Mouse (Mus musculus) myocyte (in vitro differentiated cells): ENCODE measurements around the gene Gltp. TPM values are rescaled to one million over a fixed set of nuclear protein-coding genes. Genes with fewer than 3 reads are reported as not detected.

Source experiments
- H3K27me3 ChIP-seq: one replicate; pipeline ENCODE4 v1.6.1; 2011; ENCODE audit not compliant: control insufficient read depth, insufficient read depth, insufficient read length
- H3K36me3 ChIP-seq: one replicate; pipeline ENCODE4 v1.6.1; 2011; ENCODE audit not compliant: control insufficient read depth, insufficient read depth
- H3K4me2 ChIP-seq: one replicate; pipeline ENCODE4 v1.6.1; 2011; ENCODE audit warnings: low read depth, control low read depth
- H3K4me3 ChIP-seq: one replicate; pipeline ENCODE4 v1.5.1; 2011; ENCODE audit warnings: mild to moderate bottlenecking, control low read depth, moderate library complexity
- H3K79me2 ChIP-seq: one replicate; pipeline ENCODE4 v1.6.1; 2011; ENCODE audit not compliant: control insufficient read depth, insufficient read depth
- H3ac ChIP-seq: one replicate; pipeline ENCODE4 v1.6.1; 2011; ENCODE audit not compliant: control insufficient read depth, insufficient read length
- CEBPB ChIP-seq: IDR thresholded peaks from 2 replicates; pipeline ENCODE4 v1.6.1; 2011; ENCODE audit warnings: mild to moderate bottlenecking, moderate library complexity; ENCODE audit not compliant: poor library complexity, insufficient read depth, severe bottlenecking
- E2F4 ChIP-seq: IDR thresholded peaks from one replicate; pipeline ENCODE4 v1.6.1; 2011; ENCODE audit warnings: mild to moderate bottlenecking, control low read depth, moderate library complexity; ENCODE audit not compliant: insufficient read depth
- MAX ChIP-seq: IDR thresholded peaks from one replicate; pipeline ENCODE4 v1.6.1; 2011; ENCODE audit warnings: low read depth, mild to moderate bottlenecking, control low read depth
- MYOD1 ChIP-seq, 3 experiments: IDR thresholded peaks; one replicate each; pipeline ENCODE4 v1.6.1; 2011; ENCODE audit warnings: control low read depth in 2 of 3, low read depth in 2 of 3, mild to moderate bottlenecking in 2 of 3, moderate library complexity in 1 of 3; ENCODE audit not compliant: insufficient read length in 2 of 3, control insufficient read depth in 1 of 3
- MYOG ChIP-seq, 3 experiments: IDR thresholded peaks; one replicate each; pipeline ENCODE4 v1.6.1; 2011; ENCODE audit warnings: control low read depth in 2 of 3, low read depth in 2 of 3, mild to moderate bottlenecking in 2 of 3; ENCODE audit not compliant: insufficient read length in 2 of 3, control insufficient read depth in 1 of 3, insufficient read depth in 1 of 3
- POLR2A ChIP-seq: IDR thresholded peaks from one replicate; pipeline ENCODE4 v1.6.1; 2011; ENCODE audit warnings: low read depth, mild to moderate bottlenecking, control low read depth, moderate library complexity; ENCODE audit not compliant: insufficient read length
- POLR2AphosphoS2 ChIP-seq: IDR thresholded peaks from one replicate; pipeline ENCODE4 v1.6.1; 2011; ENCODE audit warnings: low read depth, control low read depth; ENCODE audit not compliant: insufficient read length
- REST ChIP-seq: IDR thresholded peaks from one replicate; pipeline ENCODE4 v1.6.1; 2011; ENCODE audit warnings: mild to moderate bottlenecking, control low read depth, moderate library complexity; ENCODE audit not compliant: insufficient read depth, insufficient read length
- SRF ChIP-seq: IDR thresholded peaks from one replicate; pipeline ENCODE4 v1.6.1; 2011; ENCODE audit warnings: low read depth; ENCODE audit not compliant: control insufficient read depth, insufficient read length
- TCF12 ChIP-seq: IDR thresholded peaks from one replicate; pipeline ENCODE4 v1.6.1; 2011; ENCODE audit warnings: mild to moderate bottlenecking, control low read depth; ENCODE audit not compliant: poor library complexity, insufficient read depth, severe bottlenecking
- TCF3 ChIP-seq: IDR thresholded peaks from one replicate; pipeline ENCODE4 v1.6.1; 2011; ENCODE audit warnings: low read depth, control low read depth; ENCODE audit not compliant: insufficient read length
- USF1 ChIP-seq: IDR thresholded peaks from one replicate; pipeline ENCODE4 v1.6.1; 2011; ENCODE audit warnings: low read depth, mild to moderate bottlenecking, control low read depth, moderate library complexity
- polyA plus RNA-seq: library from polyadenylated mRNA; unstranded; fragments of >200 nt; fragmentation: generic; extraction: Trizol; gene quantifications from one replicate; pipeline ENCODE4 v1.2.1, GENCODE M21; 2012; ENCODE audit warnings: missing spikeins

Gltp gene
- polyA plus RNA-seq, 1 experiment = 45.2 TPM

DNA sequence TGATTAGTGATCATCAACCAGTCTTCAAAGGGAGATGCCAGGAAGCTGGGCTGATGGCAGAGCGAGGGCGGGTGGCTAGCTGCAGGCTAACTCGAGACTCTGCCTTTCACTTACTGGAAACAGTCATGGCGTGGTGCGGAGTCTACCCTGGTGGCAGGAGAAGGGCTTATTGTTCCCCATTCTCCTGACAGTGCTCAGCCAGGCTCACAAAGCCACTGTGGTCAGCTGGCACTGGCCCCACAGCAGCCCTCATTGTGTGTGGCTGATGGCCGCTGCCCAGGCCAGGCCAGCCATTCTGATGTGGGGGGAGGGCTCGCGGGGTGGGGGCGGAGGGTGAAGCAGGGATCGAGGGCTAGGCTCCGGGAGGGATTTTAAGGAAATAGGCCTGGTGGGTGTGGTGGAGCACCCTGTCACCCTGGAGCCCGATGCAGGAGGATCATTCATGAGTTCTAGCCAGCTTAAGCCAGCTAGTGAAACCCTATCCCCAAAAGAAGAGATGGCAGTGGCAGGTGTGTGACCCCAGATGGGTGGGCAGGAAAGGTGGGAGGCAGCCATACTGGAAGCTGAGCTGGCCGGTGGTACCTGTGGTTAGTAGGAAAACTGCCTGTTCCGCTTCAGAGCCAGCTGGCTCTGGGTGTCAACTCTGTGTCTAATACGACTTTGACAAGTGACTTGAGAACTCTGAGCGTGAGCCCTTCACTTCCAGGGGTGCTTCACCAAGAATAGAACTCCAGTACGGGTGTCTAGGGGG lies 10.8 kb downstream of the Gltp start:
- no peaks in the 10 kb centered on the region for H3K36me3 ChIP-seq
- H3ac ChIP-seq = no peak overlapping the region
- no peaks in the 10 kb centered on the region for H3K79me2 ChIP-seq
- H3K27me3 ChIP-seq = no peaks in the 10 kb centered on the region
- TF ChIP-seq MYOG (IDR thresholded peaks at IDR 0.05; ENCODE audit: control insufficient read depth in 1 of 3, insufficient read depth in 1 of 3, insufficient read length in 2 of 3, low read depth in 2 of 3) (peak in 1 of 3 experiments; percentile 45), MYOD1 (IDR thresholded peaks at IDR 0.05; ENCODE audit: control insufficient read depth in 1 of 3, insufficient read length in 2 of 3, low read depth in 2 of 3) (peak in 1 of 3 experiments; percentile 94), TCF12 (no peak)
- no peak overlapping the region for H3K4me3 ChIP-seq
- H3K4me2 ChIP-seq = no peak overlapping the region

GRCm38 (mm10) chr5:114674594-114674993 lies 16.2 kb downstream of the Gltp start:
- Histone ChIP-seq H3ac (no peak overlapping the region), H3K36me3 (no peaks in the 10 kb centered on the region), H3K79me2 (no peaks in the 10 kb centered on the region), H3K4me3 (no peak overlapping the region), H3K27me3 (no peaks in the 10 kb centered on the region), H3K4me2 (no peak overlapping the region)
- no peak for TF ChIP-seq MYOG (IDR thresholded peaks at IDR 0.05; ENCODE audit: control insufficient read depth in 1 of 3, insufficient read depth in 1 of 3, insufficient read length in 2 of 3, low read depth in 2 of 3)
- TF ChIP-seq SRF = no peak
- TF ChIP-seq CEBPB = no peak
- TF ChIP-seq POLR2A = no peak
- no peak for TF ChIP-seq TCF12
- TF ChIP-seq POLR2AphosphoS2 = no peak
- no peak for TF ChIP-seq E2F4
- no peak for TF ChIP-seq REST
- TF ChIP-seq TCF3 = no peak
- TF ChIP-seq MYOD1 (IDR thresholded peaks at IDR 0.05; ENCODE audit: control insufficient read depth in 1 of 3, insufficient read length in 2 of 3, low read depth in 2 of 3) = no peak

DNA sequence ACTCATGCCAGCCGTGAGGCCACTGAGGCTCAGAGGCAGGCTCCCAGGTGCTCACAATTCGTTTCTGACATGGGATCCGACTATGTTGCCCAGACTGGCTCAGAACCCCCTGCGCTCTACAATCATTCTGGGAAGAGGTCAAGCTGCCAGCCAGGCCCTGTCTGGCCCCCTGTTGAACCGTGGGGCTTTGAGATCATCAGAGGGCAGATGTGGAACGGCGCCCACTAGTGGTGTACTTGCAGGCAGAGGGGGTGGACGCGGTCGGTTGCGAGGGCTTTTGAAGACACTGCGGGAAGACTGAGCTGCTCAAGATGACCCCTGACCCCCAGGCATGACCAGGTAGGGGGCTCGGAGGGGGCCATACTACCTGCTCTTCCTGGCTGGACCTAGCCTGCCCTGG lies 17.7 kb downstream of the Gltp start:
- Histone ChIP-seq H3ac (no peak overlapping the region), H3K4me3 (no peak overlapping the region), H3K36me3 (no peaks in the 10 kb centered on the region), H3K4me2 (no peak overlapping the region), H3K27me3 (no peaks in the 10 kb centered on the region), H3K79me2 (no peaks in the 10 kb centered on the region)
- TF ChIP-seq SRF = no peak
- TF ChIP-seq REST = no peak
- TF ChIP-seq TCF12 = no peak
- no peak for TF ChIP-seq POLR2A
- TF ChIP-seq MAX = no peak
- TF ChIP-seq MYOD1 (IDR thresholded peaks at IDR 0.05; ENCODE audit: control insufficient read depth in 1 of 3, insufficient read length in 2 of 3, low read depth in 2 of 3) = no peak
- TF ChIP-seq MYOG (IDR thresholded peaks at IDR 0.05; ENCODE audit: control insufficient read depth in 1 of 3, insufficient read depth in 1 of 3, insufficient read length in 2 of 3, low read depth in 2 of 3) = no peak
- no peak for TF ChIP-seq USF1
- TF ChIP-seq POLR2AphosphoS2 = no peak
- TF ChIP-seq E2F4 = no peak
- no peak for TF ChIP-seq TCF3
- no peak for TF ChIP-seq CEBPB

- no peaks in the 10 kb centered on the region for H3K36me3 ChIP-seq
- no peaks in the 10 kb centered on the region for H3K27me3 ChIP-seq
- no peak overlapping the region for H3K4me2 ChIP-seq
- TF ChIP-seq REST (no peak), MAX (no peak), MYOD1 (IDR thresholded peaks at IDR 0.05; ENCODE audit: control insufficient read depth in 1 of 3, insufficient read length in 2 of 3, low read depth in 2 of 3) (no peak), POLR2AphosphoS2 (no peak), SRF (no peak), MYOG (IDR thresholded peaks at IDR 0.05; ENCODE audit: control insufficient read depth in 1 of 3, insufficient read depth in 1 of 3, insufficient read length in 2 of 3, low read depth in 2 of 3) (no peak), POLR2A (no peak), E2F4 (no peak), CEBPB (no peak), TCF3 (no peak), TCF12 (no peak), USF1 (no peak)
- H3K79me2 ChIP-seq = no peaks in the 10 kb centered on the region
- H3K4me3 ChIP-seq = no peak overlapping the region
- H3ac ChIP-seq = no peak overlapping the region
Measured at GRCm38 (mm10) chr5:114669014-114669413, 21.8 kb downstream of the Gltp start.

DNA sequence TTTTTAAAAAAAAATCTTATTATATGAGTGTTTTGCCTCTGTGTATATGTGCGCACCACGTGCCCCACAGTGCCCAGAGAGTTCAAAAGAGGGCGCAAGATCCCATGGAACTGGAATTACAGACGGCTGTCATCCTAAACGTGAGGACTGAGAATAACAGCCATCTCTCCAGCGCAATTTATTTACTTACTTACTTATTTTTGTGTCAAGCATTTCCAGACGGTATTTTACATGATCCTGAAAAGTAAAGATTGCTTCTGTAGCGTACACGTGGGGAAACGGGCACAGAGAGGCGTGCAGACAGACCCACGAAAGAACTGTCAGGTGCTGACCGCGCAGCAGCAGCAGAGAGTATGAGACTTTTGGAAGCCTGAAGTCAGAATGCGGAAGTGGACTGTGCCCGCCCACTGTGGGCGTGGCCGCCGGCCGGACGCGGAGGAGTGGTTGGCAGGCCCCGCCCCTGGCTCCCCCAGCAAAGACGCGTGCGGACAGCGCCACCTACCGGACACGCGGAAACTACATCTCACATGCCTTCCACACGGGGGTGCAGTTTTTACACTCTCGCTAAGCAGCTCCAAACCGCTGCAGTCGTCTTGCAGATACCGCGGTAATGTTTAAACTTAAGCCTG lies 23.4 kb downstream of the Gltp start:
- H3K27me3 ChIP-seq = no peaks in the 10 kb centered on the region
- H3K4me2 ChIP-seq = peak overlapping the region; percentile 98
- H3K79me2 ChIP-seq = no peaks in the 10 kb centered on the region
- no peaks in the 10 kb centered on the region for H3K36me3 ChIP-seq
- no peak overlapping the region for H3ac ChIP-seq
- H3K4me3 ChIP-seq = peak overlapping the region; percentile 17
- TF ChIP-seq POLR2AphosphoS2 = peak; percentile 61
- peak in 1 of 3 experiments; percentile 56 for TF ChIP-seq MYOD1 (IDR thresholded peaks at IDR 0.05; ENCODE audit: control insufficient read depth in 1 of 3, insufficient read length in 2 of 3, low read depth in 2 of 3)
- no peak for TF ChIP-seq MAX
- TF ChIP-seq USF1 = peak; percentile 74
- no peak for TF ChIP-seq E2F4
- no peak for TF ChIP-seq MYOG (IDR thresholded peaks at IDR 0.05; ENCODE audit: control insufficient read depth in 1 of 3, insufficient read depth in 1 of 3, insufficient read length in 2 of 3, low read depth in 2 of 3)
- no peak for TF ChIP-seq CEBPB
- no peak for TF ChIP-seq REST
- TF ChIP-seq POLR2A = peak; percentile 76
- TF ChIP-seq SRF = peak; percentile 72
- TF ChIP-seq TCF12 = no peak
